Mouse (Mus musculus): ENCODE data around the gene Usp44. TPM values are rescaled to one million over a fixed set of nuclear protein-coding genes. Genes with fewer than 3 reads are reported as not detected.

Usp44 gene
- polyA plus RNA-seq, 1 experiment: 1.3 TPM

- peaks cover 6% of the 10 kb centered on the region for H3K4me1 ChIP-seq (replicated peaks; ENCODE audit: control insufficient read depth, insufficient read depth, low read length)
- no peak for DNase-seq
- H3K27ac ChIP-seq (ENCODE audit: control insufficient read depth, insufficient read depth, low read length): no peak overlapping the region
- 56% methylated on average over 11 of the region's 11 CpGs for WGBS
- no peaks in the 10 kb centered on the region for H3K36me3 ChIP-seq (ENCODE audit: control insufficient read depth, insufficient read depth, low read length)
- TF ChIP-seq CTCF (IDR thresholded peaks at IDR 0.05; ENCODE audit: borderline replicate concordance, control insufficient read depth, extremely low read depth, insufficient read depth, low read length, poor library complexity): no peak
- no peak for TF ChIP-seq POLR2A (IDR thresholded peaks at IDR 0.05; ENCODE audit: control insufficient read depth, extremely low read depth, insufficient read depth, low read length, poor library complexity)
- no peaks in the 10 kb centered on the region for H3K27me3 ChIP-seq (ENCODE audit: control insufficient read depth, insufficient read depth, low read length)
- H3K4me3 ChIP-seq (ENCODE audit: control insufficient read depth, insufficient read depth, low read length): no peak overlapping the region
Measured at GRCm38 (mm10) chr10:93899907-93900306, 68.6 kb downstream of the Usp44 start.

- Histone ChIP-seq H3K36me3 (ENCODE audit: control insufficient read depth, insufficient read depth, low read length) (no peaks in the 10 kb centered on the region), H3K27me3 (ENCODE audit: control insufficient read depth, insufficient read depth, low read length) (no peaks in the 10 kb centered on the region), H3K27ac (ENCODE audit: control insufficient read depth, insufficient read depth, low read length) (no peak overlapping the region), H3K4me3 (ENCODE audit: control insufficient read depth, insufficient read depth, low read length) (no peak overlapping the region), H3K4me1 (replicated peaks; ENCODE audit: control insufficient read depth, insufficient read depth, low read length) (peaks cover 3% of the 10 kb centered on the region)
- no peak for DNase-seq
- TF ChIP-seq CTCF (IDR thresholded peaks at IDR 0.05; ENCODE audit: borderline replicate concordance, control insufficient read depth, extremely low read depth, insufficient read depth, low read length, poor library complexity) (no peak), POLR2A (IDR thresholded peaks at IDR 0.05; ENCODE audit: control insufficient read depth, extremely low read depth, insufficient read depth, low read length, poor library complexity) (no peak)
- WGBS: 86% methylated on average over 10 of the region's 10 CpGs
Measured at GRCm38 (mm10) chr10:93907376-93907775, 76.0 kb downstream of the Usp44 start.

Other genes starting within 250 kb of the Usp44 start
- 88.9 and 92.2 TPM in 2 replicates for gene Snrpf, start 241.8 kb upstream of the Usp44 start, polyA plus RNA-seq (2012; rRNA removed)
- gene Ntn4, start 190.9 kb upstream of the Usp44 start, polyA plus RNA-seq (2012; rRNA removed): 1.1 and 1.3 TPM in 2 replicates
- 58.1 and 60.5 TPM in 2 replicates for gene Metap2, start 65.5 kb downstream of the Usp44 start, polyA plus RNA-seq (2012; rRNA removed)
- gene Vezt, start 204.3 kb downstream of the Usp44 start, polyA plus RNA-seq (2012; rRNA removed): 15.8 and 18.4 TPM in 2 replicates
- gene Fgd6, start 204.4 kb downstream of the Usp44 start, polyA plus RNA-seq (2012; rRNA removed): 1.7 and 2.0 TPM in 2 replicates

All from thymus, adult 2 months (tissue).